Mouse (Mus musculus) heart, embryonic 12.5 days (tissue): Measurements from ENCODE around the gene Med13l. TPM values are rescaled to one million over a fixed set of nuclear protein-coding genes. Genes with fewer than 3 reads are reported as not detected.
A peak's percentile ranks its signal among the peaks of the same experiment; 100 is the strongest.

Source experiments
- ATAC-seq: fragments of 200-750 bp; cut with Nextera tagmentation; 2 replicates; pipeline ENCODE4 v1.8.0; 2017; ENCODE audit warnings: moderate TSS enrichment, moderate library complexity; ENCODE audit not compliant: insufficient number of reproducible peaks, low FRiP score
- H3K27ac ChIP-seq: fragments of 300-500 bp; sonication (generic); 2 replicates; pipeline ENCODE4 v1.5.1; 2016; ENCODE audit warnings: mild to moderate bottlenecking, moderate library complexity; ENCODE audit not compliant: poor library complexity, severe bottlenecking
- H3K27me3 ChIP-seq: fragments of 300-500 bp; sonication (generic); replicated peaks from 2 replicates; pipeline ENCODE4 v1.6.1; 2016; ENCODE audit warnings: mild to moderate bottlenecking, moderate library complexity
- H3K36me3 ChIP-seq: fragments of 300-500 bp; sonication (generic); 2 replicates; pipeline ENCODE4 v1.6.1; 2016; ENCODE audit warnings: mild to moderate bottlenecking, moderate library complexity
- H3K4me1 ChIP-seq: fragments of 300-500 bp; sonication (generic); replicated peaks from 2 replicates; pipeline ENCODE4 v1.6.1; 2016; ENCODE audit warnings: mild to moderate bottlenecking
- H3K4me2 ChIP-seq: fragments of 300-500 bp; sonication (generic); 2 replicates; pipeline ENCODE4 v1.6.1; 2016; ENCODE audit warnings: mild to moderate bottlenecking, moderate library complexity
- H3K4me3 ChIP-seq: fragments of 300-500 bp; sonication (generic); 2 replicates; pipeline ENCODE4 v1.5.1; 2016; ENCODE audit warnings: mild to moderate bottlenecking
- H3K9ac ChIP-seq: fragments of 300-500 bp; sonication (generic); 2 replicates; pipeline ENCODE4 v1.6.1; 2016; ENCODE audit warnings: mild to moderate bottlenecking, moderate library complexity
- H3K9me3 ChIP-seq: fragments of 300-500 bp; sonication (generic); replicated peaks from 2 replicates; pipeline ENCODE4 v1.6.1; 2016; ENCODE audit warnings: mild to moderate bottlenecking, moderate library complexity
- WGBS: fragments of 180-500 bp; shearing (Covaris S2); methylation state at CpG from one replicate; pipeline ENCODE4 v1.1.7; 2016; 5-methylcytosine and 5-hydroxymethylcytosine counted together
- polyA plus RNA-seq: library from polyadenylated mRNA; unstranded; fragments of >200 nt; fragmentation: Nextera tagmentation; extraction: Ambion mirVana; gene quantifications from 2 replicates; pipeline ENCODE4 v1.2.1, GENCODE M21; 2016

Gene Med13l
- polyA plus RNA-seq, 1 experiment from 2014 or later = 10.0 TPM

- H3K4me1 ChIP-seq = peaks cover 67% of the 10 kb centered on the region
These were observed 11.0 kb downstream of the Med13l start for GRCm38 (mm10) chr5:118571504-118571903.

GRCm38 (mm10) chr5:118574236-118574635 lies 13.8 kb downstream of the Med13l start:
- Histone ChIP-seq H3K9ac (no peak overlapping the region), H3K4me3 (no peak overlapping the region), H3K4me1 (peaks cover 48% of the 10 kb centered on the region), H3K9me3 (no peaks in the 10 kb centered on the region), H3K27ac (no peak overlapping the region), H3K27me3 (no peaks in the 10 kb centered on the region), H3K36me3 (no peaks in the 10 kb centered on the region), H3K4me2 (no peak overlapping the region)
- 50% methylated on average over 3 of the region's 3 CpGs for WGBS
- no peak for ATAC-seq

More at GRCm38 (mm10) chr5:118571504-118571903, 11.0 kb downstream of the Med13l start:
- no peak overlapping the region for H3K27ac ChIP-seq
- no peak for ATAC-seq
- H3K27me3 ChIP-seq = no peaks in the 10 kb centered on the region
- WGBS = 66% methylated on average over 4 of the region's 4 CpGs
- no peaks in the 10 kb centered on the region for H3K9me3 ChIP-seq
- H3K4me2 ChIP-seq = no peak overlapping the region
- no peaks in the 10 kb centered on the region for H3K36me3 ChIP-seq
- no peak overlapping the region for H3K9ac ChIP-seq
- H3K4me3 ChIP-seq = no peak overlapping the region

GRCm38 (mm10) chr5:118574997-118575396 lies 14.5 kb downstream of the Med13l start:
- ATAC-seq = no peak
- H3K4me3 ChIP-seq = no peak overlapping the region
- no peak overlapping the region for H3K9ac ChIP-seq
- H3K9me3 ChIP-seq = no peaks in the 10 kb centered on the region
- 73% methylated on average over 7 of the region's 7 CpGs for WGBS
- no peak overlapping the region for H3K4me2 ChIP-seq
- no peaks in the 10 kb centered on the region for H3K27me3 ChIP-seq
- H3K27ac ChIP-seq = no peak overlapping the region
- peaks cover 42% of the 10 kb centered on the region for H3K4me1 ChIP-seq
- no peaks in the 10 kb centered on the region for H3K36me3 ChIP-seq

GRCm38 (mm10) chr5:118575909-118576308 lies 15.4 kb downstream of the Med13l start:
- ATAC-seq = no peak
- H3K27me3 ChIP-seq = no peaks in the 10 kb centered on the region
- H3K27ac ChIP-seq = no peak overlapping the region
- H3K36me3 ChIP-seq = no peaks in the 10 kb centered on the region
- WGBS = 82% methylated on average over 6 of the region's 6 CpGs
- no peak overlapping the region for H3K4me3 ChIP-seq
- 0 out of 2 replicates have a peak, but pooled peaks cover 3% of the 10 kb centered on the region for H3K9me3 ChIP-seq
- H3K4me2 ChIP-seq = no peak overlapping the region
- peaks cover 36% of the 10 kb centered on the region for H3K4me1 ChIP-seq
- H3K9ac ChIP-seq = no peak overlapping the region

GRCm38 (mm10) chr5:118576731-118577130 lies 16.3 kb downstream of the Med13l start:
- no peaks in the 10 kb centered on the region for H3K36me3 ChIP-seq
- no peak overlapping the region for H3K27ac ChIP-seq
- H3K9me3 ChIP-seq = 0 out of 2 replicates have a peak, but pooled peaks cover 3% of the 10 kb centered on the region
- ATAC-seq = no peak
- peaks cover 28% of the 10 kb centered on the region for H3K4me1 ChIP-seq
- WGBS = 85% methylated on average over 3 of the region's 3 CpGs
- H3K27me3 ChIP-seq = no peaks in the 10 kb centered on the region
- H3K4me3 ChIP-seq = no peak overlapping the region
- no peak overlapping the region for H3K4me2 ChIP-seq
- no peak overlapping the region for H3K9ac ChIP-seq

- Histone ChIP-seq H3K27ac (no peak overlapping the region), H3K4me2 (no peak overlapping the region), H3K27me3 (no peaks in the 10 kb centered on the region), H3K9me3 (0 out of 2 replicates have a peak, but pooled peaks cover 1% of the 10 kb centered on the region), H3K9ac (no peak overlapping the region), H3K4me3 (no peak overlapping the region), H3K4me1 (peaks cover 59% of the 10 kb centered on the region), H3K36me3 (no peaks in the 10 kb centered on the region; the same call in 1 of the 2 replicates)
- no peak for ATAC-seq
- WGBS = 80% methylated on average over 4 of the region's 4 CpGs
These were observed 24.9 kb downstream of the Med13l start for GRCm38 (mm10) chr5:118585355-118585754.

- no peak for ATAC-seq
These were observed 26.1 kb downstream of the Med13l start for GRCm38 (mm10) chr5:118586560-118586959.

GRCm38 (mm10) chr5:118588381-118588925 lies 28.0 kb downstream of the Med13l start:
- WGBS = 73% methylated on average over 6 of the region's 6 CpGs
- no peak overlapping the region for H3K27ac ChIP-seq
- no peak overlapping the region for H3K9ac ChIP-seq
- H3K9me3 ChIP-seq = no peaks in the 10 kb centered on the region
- no peak for ATAC-seq
- peaks cover 76% of the 10 kb centered on the region for H3K4me1 ChIP-seq
- no peaks in the 10 kb centered on the region for H3K27me3 ChIP-seq
- no peaks in the 10 kb centered on the region; the same call in 1 of the 2 replicates for H3K36me3 ChIP-seq
- no peak overlapping the region for H3K4me2 ChIP-seq
- no peak overlapping the region for H3K4me3 ChIP-seq

More at GRCm38 (mm10) chr5:118586560-118586959, 26.1 kb downstream of the Med13l start:
- H3K27me3 ChIP-seq = no peaks in the 10 kb centered on the region
- no peak overlapping the region for H3K4me3 ChIP-seq
- no peaks in the 10 kb centered on the region for H3K9me3 ChIP-seq
- 34% methylated on average over 6 of the region's 6 CpGs for WGBS
- H3K9ac ChIP-seq = no peak overlapping the region
- H3K27ac ChIP-seq = no peak overlapping the region
- no peak overlapping the region for H3K4me2 ChIP-seq
- no peaks in the 10 kb centered on the region; the same call in 1 of the 2 replicates for H3K36me3 ChIP-seq
- H3K4me1 ChIP-seq = peaks cover 72% of the 10 kb centered on the region

GRCm38 (mm10) chr5:118589186-118589892 lies 28.9 kb downstream of the Med13l start:
- Histone ChIP-seq H3K4me1 (peaks cover 71% of the 10 kb centered on the region), H3K4me3 (no peak overlapping the region), H3K27ac (no peak overlapping the region), H3K9me3 (no peaks in the 10 kb centered on the region), H3K36me3 (no peaks in the 10 kb centered on the region; the same call in 1 of the 2 replicates), H3K27me3 (no peaks in the 10 kb centered on the region), H3K9ac (no peak overlapping the region), H3K4me2 (no peak overlapping the region)
- ATAC-seq = no peak
- WGBS = 73% methylated on average over 11 of the region's 11 CpGs

- Histone ChIP-seq H3K9ac (peak overlapping the region; percentile 13; the same call in 1 of the 2 replicates), H3K27ac (no peak overlapping the region), H3K27me3 (no peaks in the 10 kb centered on the region), H3K9me3 (no peaks in the 10 kb centered on the region), H3K4me1 (peaks cover 69% of the 10 kb centered on the region), H3K4me3 (no peak overlapping the region), H3K36me3 (no peaks in the 10 kb centered on the region; the same call in none of the 2 replicates), H3K4me2 (no peak overlapping the region)
- ATAC-seq = no peak
- 38% methylated on average over 6 of the region's 6 CpGs for WGBS
These were observed 30.4 kb downstream of the Med13l start for GRCm38 (mm10) chr5:118590868-118591267.

- no peak for ATAC-seq
- Histone ChIP-seq H3K9me3 (no peaks in the 10 kb centered on the region), H3K4me1 (peaks cover 69% of the 10 kb centered on the region), H3K4me3 (0 out of 2 replicates have a peak overlapping the region, but pooled peaks have one; percentile 12), H3K9ac (no peak overlapping the region), H3K27ac (peak overlapping the region; percentile 41; the same call in 1 of the 2 replicates), H3K36me3 (no peaks in the 10 kb centered on the region; the same call in none of the 2 replicates), H3K4me2 (peak overlapping the region; percentile 45), H3K27me3 (no peaks in the 10 kb centered on the region)
- WGBS = 37% methylated on average over 11 of the region's 11 CpGs
These were observed 31.5 kb downstream of the Med13l start for GRCm38 (mm10) chr5:118591826-118592499.
